Mouse (Mus musculus): Measurements from ENCODE around the gene Brd9.

- TF ChIP-seq CTCF (IDR thresholded peaks at IDR 0.05; ENCODE audit: low read depth) (no peak), EP300 (IDR thresholded peaks at IDR 0.05; ENCODE audit: low read depth) (no peak)
Observed at GRCm38 (mm10) chr13:73897561-73897960, 40.0 kb upstream of the Brd9 start.

Measured in liver, embryonic 14.5 days (tissue).